ENCODE assay signal across 8 mouse cellular contexts in genomic region chr1:161249442-161249841, GRCm38 (mm10). TPM values are rescaled to one million over a fixed set of nuclear protein-coding genes. Genes with fewer than 3 reads are reported as not detected.
A peak's percentile ranks its signal among the peaks of the same experiment; 100 is the strongest.
DNase-seq lines count a peak whose midpoint lies in the region; ATAC-seq lines count a peak whose summit lies in the region.

No protein-coding gene starts in this region.

- peak; percentile 17 to 33 for DNase-seq in right cerebral cortex, adult 2 months (ENCODE audit: low spot score in 2 of 2)
- DNase-seq in right cerebral cortex, postnatal 4 days = no peak
- DNase-seq in cerebellum, postnatal 4 days (ENCODE audit: low spot score in 2 of 2) = no peak
- no peak for DNase-seq in cerebellum, adult 11 months
- no peak for DNase-seq in adrenal gland, postnatal 10 days

- WGBS in heart, embryonic 16.5 days = 15% methylated on average over 6 of the region's 6 CpGs
- 49% methylated on average over 6 of the region's 6 CpGs for WGBS in limb, embryonic 12.5 days
- WGBS in neural tube, embryonic 13.5 days = 54% methylated on average over 6 of the region's 6 CpGs

- peak overlapping the region; percentile 98 for H3K9ac ChIP-seq in heart, embryonic 16.5 days (ENCODE audit: low read length)
- H3K9ac ChIP-seq in limb, embryonic 12.5 days (replicated peaks) = peak overlapping the region; percentile 91
- H3K9ac ChIP-seq in neural tube, embryonic 13.5 days = peak overlapping the region; percentile 91

- H3K27me3 ChIP-seq in heart, embryonic 16.5 days (ENCODE audit: control insufficient read depth, insufficient read depth, low read length) = no peaks in the 10 kb centered on the region
- H3K27me3 ChIP-seq in limb, embryonic 12.5 days = no peaks in the 10 kb centered on the region
- H3K27me3 ChIP-seq in neural tube, embryonic 13.5 days = peaks cover 4% of the 10 kb centered on the region; the same call in 1 of the 2 replicates

- H3K27ac ChIP-seq in heart, embryonic 16.5 days (ENCODE audit: low read length) = no peak overlapping the region; the same call in 1 of the 2 replicates
- H3K27ac ChIP-seq in limb, embryonic 12.5 days = no peak overlapping the region
- H3K27ac ChIP-seq in neural tube, embryonic 13.5 days (replicated peaks) = 0 out of 2 replicates have a peak overlapping the region, but pooled peaks have one; percentile 67

- no peak for ATAC-seq in heart, embryonic 16.5 days (replicated peaks; ENCODE audit: extremely low read depth, insufficient read depth, low FRiP score)
- no peak for ATAC-seq in limb, embryonic 12.5 days (ENCODE audit: insufficient number of reproducible peaks, insufficient read depth, low FRiP score, low TSS enrichment, low read depth)
- ATAC-seq in neural tube, embryonic 13.5 days (ENCODE audit: low read depth) = no peak

- H3K9me3 ChIP-seq in heart, embryonic 16.5 days (replicated peaks; ENCODE audit: control insufficient read depth, low read length) = no peaks in the 10 kb centered on the region
- no peaks in the 10 kb centered on the region for H3K9me3 ChIP-seq in limb, embryonic 12.5 days
- no peaks in the 10 kb centered on the region for H3K9me3 ChIP-seq in neural tube, embryonic 13.5 days

- H3K4me3 ChIP-seq in heart, embryonic 16.5 days (ENCODE audit: low read length) = peak overlapping the region; percentile 88
- peak overlapping the region; percentile 84 for H3K4me3 ChIP-seq in limb, embryonic 12.5 days (replicated peaks)
- peak overlapping the region; percentile 92 for H3K4me3 ChIP-seq in neural tube, embryonic 13.5 days

- H3K36me3 ChIP-seq in heart, embryonic 16.5 days (ENCODE audit: control insufficient read depth, insufficient read depth) = peaks cover 4% of the 10 kb centered on the region
- H3K36me3 ChIP-seq in limb, embryonic 12.5 days = peaks cover 29% of the 10 kb centered on the region
- peaks cover 21% of the 10 kb centered on the region; the same call in 1 of the 2 replicates for H3K36me3 ChIP-seq in neural tube, embryonic 13.5 days

- H3K4me1 ChIP-seq in heart, embryonic 16.5 days (ENCODE audit: control insufficient read depth, insufficient read depth, low read length) = peaks cover 20% of the 10 kb centered on the region
- peaks cover 30% of the 10 kb centered on the region for H3K4me1 ChIP-seq in limb, embryonic 12.5 days (replicated peaks)
- peaks cover 40% of the 10 kb centered on the region for H3K4me1 ChIP-seq in neural tube, embryonic 13.5 days (replicated peaks)

- H3K4me2 ChIP-seq in heart, embryonic 16.5 days (ENCODE audit: low read depth, low read length) = peak overlapping the region; percentile 81
- peak overlapping the region; percentile 82 for H3K4me2 ChIP-seq in limb, embryonic 12.5 days
- peak overlapping the region; percentile 93 for H3K4me2 ChIP-seq in neural tube, embryonic 13.5 days

RNA-seq across cellular contexts. Expression of gene Prdx6, which starts 1.6 kb away (rescaled TPM):
- polyA plus RNA-seq in heart, embryonic 16.5 days (2015; fragmentation: Nextera tagmentation; extraction: Ambion mirVana) = 319 and 331 TPM in 2 replicates
- polyA plus RNA-seq in limb, embryonic 12.5 days (2016; fragmentation: Nextera tagmentation; extraction: Ambion mirVana) = 499 and 503 TPM in 2 replicates
- polyA plus RNA-seq in neural tube, embryonic 13.5 days (2015; fragmentation: Nextera tagmentation; extraction: Ambion mirVana) = 220 and 230 TPM in 2 replicates
- total RNA-seq in adrenal gland, postnatal 10 days (2021) = 100 to 1,000 TPM; 360 to 367 TPM

Comparison
In these comparisons a context has a peak if more than half of its experiments do, and no peak if none do; other contexts are left out.
1. DNase-seq: peak in right cerebral cortex, adult 2 months (2 of 2); none in right cerebral cortex, postnatal 4 days (single experiment), cerebellum, postnatal 4 days (0 of 2), cerebellum, adult 11 months (single experiment) and adrenal gland, postnatal 10 days (single experiment).
2. Peak in every context shown above with its lines, with median percentiles within 50 percentile points of each other: H3K4me2 ChIP-seq, H3K4me3 ChIP-seq and H3K9ac ChIP-seq.